Mouse (Mus musculus): Measurements from ENCODE around the gene Edn2.

Edn2 gene

DNA sequence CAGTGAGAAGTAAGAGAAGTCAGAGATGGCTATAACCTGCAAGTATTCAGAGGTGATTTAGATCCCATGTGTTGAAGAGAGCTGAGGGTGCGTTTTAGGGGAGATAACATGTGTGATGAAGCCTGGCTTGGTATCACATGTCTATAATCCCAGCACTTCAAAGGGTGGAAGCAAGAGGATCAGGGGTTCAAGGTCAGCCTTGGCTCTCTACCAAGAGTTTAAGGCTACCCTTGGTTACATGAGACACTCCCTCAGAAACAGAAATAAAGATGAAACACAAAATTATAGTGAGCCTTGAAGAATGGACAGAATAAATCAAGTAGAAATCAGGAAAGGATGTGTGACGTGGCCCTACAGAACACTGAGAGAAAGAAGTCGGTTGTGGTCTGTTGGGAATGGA is 7.3 kb upstream of the Edn2 start:
- no peak for DNase-seq (ENCODE audit: low read depth, low spot score)

DNA sequence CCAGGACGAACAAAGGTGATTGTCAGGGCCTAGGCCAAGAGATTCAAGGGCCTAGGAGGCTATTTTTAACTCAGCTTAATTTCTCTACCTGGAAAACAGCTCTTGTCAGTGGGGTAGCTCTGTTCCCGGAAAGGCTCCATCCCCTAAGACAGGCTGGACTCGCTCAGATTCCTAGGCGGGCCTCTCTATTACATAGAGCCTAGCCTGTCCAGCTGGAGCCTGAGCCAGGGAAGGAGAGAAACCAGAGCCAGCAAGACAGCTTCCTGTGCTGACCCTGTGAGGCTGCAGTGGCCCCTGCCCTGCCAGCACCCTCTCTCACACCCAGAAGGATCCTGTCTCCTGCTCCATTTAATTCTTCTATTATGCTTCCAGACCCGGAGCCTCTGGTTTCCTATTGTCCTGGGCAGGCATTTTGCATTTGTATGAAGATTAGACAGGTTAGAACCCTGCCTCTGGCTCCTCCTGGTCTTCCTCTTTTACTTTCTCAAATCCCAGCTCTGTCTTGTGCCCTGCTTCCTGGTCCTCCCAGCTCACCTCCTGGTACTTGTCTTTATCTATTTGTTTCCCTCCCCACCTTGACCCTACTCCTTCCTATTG is 2.2 kb upstream of the Edn2 start:
- DNase-seq (ENCODE audit: low read depth, low spot score): peak; percentile 76

- no peak for DNase-seq (ENCODE audit: low read depth, low spot score)
These were observed 1.6 kb downstream of the Edn2 start for GRCm38 (mm10) chr4:120162586-120162985.

DNA sequence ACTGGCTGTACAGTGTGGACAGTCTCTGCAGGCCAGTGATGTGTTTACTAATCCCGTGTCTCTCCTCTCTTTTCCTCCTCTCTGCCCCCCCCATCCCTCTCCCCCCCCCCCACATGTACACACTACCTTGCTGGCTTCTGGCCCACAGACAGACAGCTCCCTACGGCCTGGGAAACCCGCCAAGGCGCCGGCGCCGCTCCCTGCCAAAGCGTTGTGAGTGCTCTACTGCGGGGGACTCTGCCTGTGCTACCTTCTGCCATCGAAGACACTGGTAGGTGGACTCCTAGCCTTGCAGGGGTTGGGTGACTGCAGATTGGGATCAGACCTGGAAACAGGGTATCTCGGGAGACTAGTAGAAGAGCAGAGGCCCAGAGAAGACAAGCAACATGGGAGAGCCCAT is 2.2 kb downstream of the Edn2 start:
- DNase-seq (ENCODE audit: low read depth, low spot score): peak; percentile 8

GRCm38 (mm10) chr4:120164316-120164715 is 3.3 kb downstream of the Edn2 start:
- DNase-seq (ENCODE audit: low read depth, low spot score): no peak

- DNase-seq (ENCODE audit: low read depth, low spot score): no peak
These were observed 6.8 kb downstream of the Edn2 start for GRCm38 (mm10) chr4:120167778-120168177.

DNA sequence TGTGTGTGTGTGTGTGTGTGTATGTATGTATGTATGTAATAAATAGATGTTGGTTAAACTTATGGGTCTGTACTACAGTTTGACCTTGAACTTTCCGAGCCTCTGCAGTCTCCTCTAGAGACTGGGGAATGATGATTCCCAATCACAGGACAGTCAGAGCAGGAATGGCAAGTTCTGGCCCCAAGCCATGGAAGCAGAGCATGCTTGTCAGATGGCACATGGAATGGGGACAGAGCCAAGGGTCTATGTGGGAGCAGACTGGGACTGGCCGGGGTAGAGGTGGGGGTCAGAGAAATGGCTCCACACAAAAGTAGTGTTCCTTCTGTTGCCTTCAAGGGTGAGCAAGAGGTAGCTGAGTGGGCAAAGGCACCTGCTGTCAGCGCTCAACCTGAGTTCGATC is 7.3 kb downstream of the Edn2 start:
- DNase-seq (ENCODE audit: low read depth, low spot score): no peak

GRCm38 (mm10) chr4:120170387-120170936 is 9.5 kb downstream of the Edn2 start:
- DNase-seq (ENCODE audit: low read depth, low spot score): no peak

DNA sequence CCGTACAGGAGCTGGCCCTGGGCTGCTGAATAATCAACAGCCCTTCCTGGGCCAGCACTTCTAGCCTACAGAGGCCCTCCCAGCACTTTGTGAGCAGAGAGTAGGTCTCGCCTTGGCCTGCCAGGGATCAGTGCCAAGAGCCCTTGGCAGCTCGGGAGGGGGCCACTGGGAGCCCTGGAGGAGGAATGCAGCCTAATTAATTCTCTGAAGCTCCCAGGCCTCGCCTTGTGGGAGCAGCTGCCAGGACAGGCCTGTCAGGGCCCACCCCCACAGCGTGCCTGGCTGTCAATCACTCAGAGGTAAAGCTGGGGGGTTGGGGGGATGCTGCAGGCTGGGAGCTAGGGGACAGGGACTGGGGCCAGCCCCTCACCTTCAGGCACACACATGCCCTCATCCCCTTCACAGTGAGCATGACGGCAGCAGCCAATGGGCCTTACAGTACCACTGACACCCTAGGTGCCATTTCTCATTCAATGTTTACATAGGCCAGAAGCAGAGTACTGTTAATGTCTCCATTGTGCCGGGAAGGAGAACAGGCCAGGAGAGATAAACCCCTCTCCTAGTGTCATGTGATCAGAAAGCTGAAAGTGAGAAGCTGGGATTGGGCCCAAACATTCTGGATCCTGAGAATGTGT is 11.2 kb downstream of the Edn2 start:
- peak; percentile 7 for DNase-seq (ENCODE audit: low read depth, low spot score)

DNA sequence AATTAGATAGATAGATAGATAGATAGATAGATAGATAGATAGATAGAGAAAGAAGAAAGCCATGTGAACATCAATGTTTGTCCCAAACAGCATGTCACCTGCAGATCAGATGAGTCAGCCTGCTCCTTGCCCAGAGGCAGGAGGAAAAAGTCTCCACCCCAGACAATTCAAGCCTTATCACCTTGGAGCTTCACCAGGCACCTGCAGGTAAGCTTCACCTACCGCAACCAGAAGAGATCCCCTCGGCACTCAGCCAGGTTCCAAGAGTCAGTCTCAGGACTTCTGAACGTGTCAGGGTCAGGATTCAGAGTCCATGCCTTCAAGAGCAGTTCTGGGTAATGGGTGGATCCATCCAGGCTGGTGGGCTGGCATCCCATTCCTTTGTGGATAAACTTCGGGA is 18.1 kb downstream of the Edn2 start:
- no peak for DNase-seq (ENCODE audit: low read depth, low spot score)

DNA sequence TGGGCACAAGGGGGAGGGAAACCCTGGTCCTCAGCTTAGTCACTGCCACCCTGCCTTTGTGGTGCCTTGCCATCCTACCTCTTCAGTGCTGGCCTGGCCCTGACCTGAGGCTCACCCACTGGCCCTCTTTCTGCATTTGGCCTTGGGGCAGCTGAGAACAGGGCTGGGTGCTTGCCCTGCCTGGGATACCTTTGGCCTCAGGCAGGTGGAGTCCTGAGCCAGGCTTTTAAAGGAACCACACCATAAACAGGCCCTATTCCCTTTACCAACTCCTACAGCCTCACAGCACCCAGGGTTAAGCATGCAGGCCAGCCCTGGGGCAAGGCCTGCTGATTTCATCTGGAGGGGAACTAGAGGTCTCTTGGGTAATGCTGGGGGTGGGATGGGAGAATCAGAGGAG is 19.5 kb downstream of the Edn2 start:
- no peak for DNase-seq (ENCODE audit: low read depth, low spot score)

DNA sequence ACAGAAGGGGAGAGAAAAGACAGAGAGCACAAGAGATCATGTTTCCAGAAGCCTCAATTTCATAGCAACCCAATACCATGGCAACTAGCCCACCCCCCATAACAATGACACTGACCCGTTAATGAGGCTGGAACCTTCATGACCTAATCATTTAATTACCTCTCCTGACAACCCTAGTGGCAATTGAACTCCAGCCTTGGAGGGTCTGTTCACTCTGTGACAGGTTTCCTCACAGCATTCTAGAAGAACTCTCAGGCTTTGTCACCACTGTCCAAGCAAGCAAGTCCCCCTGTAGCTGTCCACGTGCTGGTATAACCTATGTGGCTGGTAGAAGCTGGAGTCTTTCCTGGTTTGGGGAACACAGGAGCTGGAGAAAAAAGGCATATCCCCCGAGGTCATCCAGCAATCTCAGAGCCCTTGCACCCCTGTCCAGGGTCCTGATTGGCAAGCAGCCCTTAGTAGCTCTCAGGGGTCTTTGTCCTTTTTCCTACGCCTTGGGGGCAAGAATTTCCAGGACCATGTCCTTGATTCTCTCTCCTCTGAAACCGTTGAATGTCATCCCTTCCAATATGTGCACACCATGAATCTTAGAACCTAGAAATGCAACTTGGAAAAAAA is 23.5 kb downstream of the Edn2 start:
- peak; percentile 30 for DNase-seq (ENCODE audit: low read depth, low spot score)

DNA sequence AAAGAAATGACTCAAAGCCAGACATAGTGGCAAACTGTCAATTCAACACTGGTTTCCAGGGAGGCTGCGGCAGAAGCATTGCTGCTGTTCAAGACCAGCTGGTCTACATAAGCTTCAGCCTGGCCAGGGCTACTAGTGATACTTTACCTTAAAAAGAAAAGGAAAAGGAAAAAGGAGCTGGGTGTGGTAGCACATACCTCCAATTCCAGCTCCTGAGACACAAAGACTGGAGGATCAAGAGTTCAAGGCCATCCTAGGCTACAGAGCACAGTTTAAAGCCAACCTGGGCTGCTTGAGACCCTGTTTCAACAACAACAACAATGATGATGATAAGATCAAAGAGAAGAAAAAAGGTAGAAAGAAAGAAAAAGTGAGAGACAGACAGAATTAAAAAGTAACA is 25.4 kb downstream of the Edn2 start:
- peak; percentile 65 for DNase-seq (ENCODE audit: low read depth, low spot score)

DNA sequence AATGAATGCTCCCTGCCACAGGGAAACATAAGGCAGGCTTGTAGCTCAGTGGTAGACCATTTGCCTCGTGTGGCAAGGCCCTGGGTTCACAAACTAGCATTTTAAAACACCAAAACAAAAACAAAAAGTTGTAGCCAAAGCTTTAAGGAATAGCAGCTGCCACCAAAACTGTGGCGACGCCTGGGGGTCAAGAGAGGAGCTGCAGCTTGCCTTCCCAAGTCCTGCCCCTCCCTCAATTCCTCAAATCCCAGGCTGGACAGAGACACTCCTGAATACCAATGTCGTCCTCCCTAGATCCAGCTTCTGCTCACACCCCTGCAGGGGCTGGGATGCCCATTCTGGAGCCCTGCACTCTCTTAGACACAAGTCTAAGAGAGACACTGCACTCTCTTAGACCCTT is 25.9 kb downstream of the Edn2 start:
- DNase-seq (ENCODE audit: low read depth, low spot score): peak; percentile 81

GRCm38 (mm10) chr4:120188204-120188603 is 27.2 kb downstream of the Edn2 start:
- DNase-seq (ENCODE audit: low read depth, low spot score): no peak

GRCm38 (mm10) chr4:120188651-120189161 is 27.7 kb downstream of the Edn2 start:
- no peak for DNase-seq (ENCODE audit: low read depth, low spot score)

DNA sequence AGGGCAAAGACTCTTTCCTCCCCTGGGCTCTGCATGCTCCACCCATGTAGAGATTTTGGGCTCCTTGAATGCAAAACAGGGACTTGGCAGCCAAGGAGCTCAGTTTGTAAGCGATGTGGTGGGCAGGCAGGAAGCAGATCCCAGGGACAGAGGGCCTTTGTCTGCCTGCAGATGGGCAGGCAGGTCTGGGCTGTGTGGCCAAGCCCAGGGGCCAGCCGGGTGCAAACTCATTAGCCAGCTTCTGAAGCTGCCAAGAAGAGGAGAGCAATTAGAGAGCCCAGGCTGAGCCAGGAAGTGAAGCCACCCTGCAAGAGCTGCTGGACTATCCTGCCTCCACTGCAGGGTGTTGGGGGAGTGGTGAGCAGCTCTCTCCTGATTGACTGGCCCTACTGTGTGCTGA is 28.9 kb downstream of the Edn2 start:
- no peak for DNase-seq (ENCODE audit: low read depth, low spot score)

GRCm38 (mm10) chr4:120191987-120192386 is 31.0 kb downstream of the Edn2 start:
- no peak for DNase-seq (ENCODE audit: low read depth, low spot score)

DNA sequence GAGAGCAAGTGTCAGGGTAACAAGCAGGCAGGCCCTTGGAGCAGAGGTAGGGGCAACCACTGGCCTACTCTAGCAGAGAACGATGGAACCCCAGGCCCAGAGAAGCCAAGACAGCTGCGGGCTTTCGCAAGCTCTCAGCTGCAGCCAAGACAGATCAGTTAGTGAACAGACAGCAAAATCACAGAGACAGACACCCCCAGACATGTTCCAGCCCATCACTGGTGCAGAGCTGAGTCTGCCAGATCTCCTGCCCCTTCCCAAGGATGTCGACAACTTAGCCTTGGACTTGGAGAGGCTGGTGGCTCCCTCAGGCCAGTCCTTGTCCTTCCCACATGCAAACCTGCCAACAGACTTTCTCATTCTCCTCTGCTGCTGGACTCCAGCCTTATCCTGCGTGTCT is 33.0 kb downstream of the Edn2 start:
- no peak for DNase-seq (ENCODE audit: low read depth, low spot score)

- DNase-seq (ENCODE audit: low read depth, low spot score): no peak
These were observed 34.0 kb downstream of the Edn2 start for GRCm38 (mm10) chr4:120194965-120195364.

DNA sequence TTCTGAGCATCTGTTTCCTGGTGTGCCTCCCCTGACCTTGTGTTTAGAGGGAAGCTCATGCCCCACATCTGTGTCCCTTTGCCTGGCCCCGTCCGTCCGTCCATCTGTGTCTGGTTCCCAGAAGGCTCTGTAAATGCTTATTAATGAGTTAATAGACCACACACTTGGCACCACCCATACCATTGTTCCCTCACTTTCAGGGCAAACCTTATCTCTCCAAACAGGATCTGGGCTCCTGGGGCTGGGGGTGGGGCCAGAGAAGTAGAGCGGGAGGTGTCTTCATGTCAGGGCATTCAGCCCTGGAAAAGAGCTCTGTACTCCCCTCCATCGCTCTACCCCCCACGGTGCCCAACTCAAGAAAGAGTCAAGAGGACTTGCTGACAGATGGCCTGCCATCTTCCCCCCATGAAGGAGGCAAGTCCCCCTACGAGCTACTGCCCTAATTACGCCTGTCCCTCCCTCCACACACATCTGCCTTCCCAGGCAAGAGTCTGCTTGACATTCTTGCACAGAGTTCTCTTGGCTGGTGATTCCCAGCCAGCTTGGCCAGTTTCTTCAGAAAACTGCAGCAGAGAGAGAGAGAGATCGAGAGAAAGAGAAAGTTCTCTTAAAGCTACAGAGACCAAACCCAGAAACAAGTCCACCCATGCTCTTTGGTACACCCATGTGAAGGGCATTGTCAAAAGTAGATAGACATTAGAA is 38.3 kb downstream of the Edn2 start:
- no peak for DNase-seq (ENCODE audit: low read depth, low spot score)

- no peak for DNase-seq (ENCODE audit: low read depth, low spot score)
These were observed 39.7 kb downstream of the Edn2 start for GRCm38 (mm10) chr4:120200551-120201266.
